8 mouse cellular contexts compared by ENCODE assay signal in genomic region chr15:89173906-89174214, GRCm38 (mm10). TPM values are rescaled to one million over a fixed set of nuclear protein-coding genes. Genes with fewer than 3 reads are reported as not detected.
A peak's percentile ranks its signal among the peaks of the same experiment; 100 is the strongest.
DNase-seq lines count a peak whose midpoint lies in the region; ATAC-seq and TF ChIP-seq lines count a peak whose summit lies in the region.

No protein-coding gene starts in this region.

- H3K9ac ChIP-seq in forebrain, embryonic 14.5 days (ENCODE audit: low read length), result peak overlapping the region; percentile 75
- H3K9ac ChIP-seq in hindbrain, embryonic 12.5 days, result peak overlapping the region; percentile 79
- peak overlapping the region; percentile 72 for H3K9ac ChIP-seq in limb, embryonic 14.5 days (ENCODE audit: low read depth, low read length, severe bottlenecking)
- peak overlapping the region; percentile 70; the same call in 1 of the 2 replicates for H3K9ac ChIP-seq in midbrain, embryonic 12.5 days (replicated peaks)

- DNase-seq in adrenal gland, adult (ENCODE audit: inconsistent age in 2 of 2, low spot score in 1 of 2), result peak; percentile 75 to 86
- DNase-seq in adrenal gland, adult 8-10 months, result no peak
- DNase-seq in forebrain, embryonic 14.5 days (ENCODE audit: low spot score), result no peak
- DNase-seq in limb, embryonic 14.5 days (ENCODE audit: low spot score), result no peak

- ATAC-seq in forebrain, embryonic 14.5 days, result peak; percentile 5; the same call in 1 of the 2 replicates
- peak; percentile 33; the same call in 1 of the 2 replicates for ATAC-seq in hindbrain, embryonic 12.5 days (ENCODE audit: low FRiP score)
- peak; percentile 12; the same call in 1 of the 2 replicates for ATAC-seq in limb, embryonic 14.5 days (ENCODE audit: low FRiP score, low read depth)
- ATAC-seq in midbrain, embryonic 12.5 days (ENCODE audit: low FRiP score, low read depth), result peak; percentile 38
- ATAC-seq in activated CD4-positive, CD25-positive, alpha-beta regulatory T cell, adult 4 months, result no peak

- peak overlapping the region; percentile 100 for H3K4me2 ChIP-seq in forebrain, embryonic 14.5 days (ENCODE audit: low read length)
- peak overlapping the region; percentile 100 for H3K4me2 ChIP-seq in hindbrain, embryonic 12.5 days (replicated peaks)
- H3K4me2 ChIP-seq in limb, embryonic 14.5 days (replicated peaks; ENCODE audit: low read depth, low read length, severe bottlenecking), result peak overlapping the region; percentile 94
- peak overlapping the region; percentile 99 for H3K4me2 ChIP-seq in midbrain, embryonic 12.5 days (replicated peaks)

- no peak overlapping the region for H3K27ac ChIP-seq in brown adipose tissue, adult 24 weeks (replicated peaks; ENCODE audit: low read depth, low read length)
- no peak overlapping the region for H3K27ac ChIP-seq in forebrain, embryonic 14.5 days (ENCODE audit: low read depth, low read length)
- no peak overlapping the region; the same call in 1 of the 2 replicates for H3K27ac ChIP-seq in hindbrain, embryonic 12.5 days
- H3K27ac ChIP-seq in limb, embryonic 14.5 days (replicated peaks; ENCODE audit: low read depth, low read length), result no peak overlapping the region
- H3K27ac ChIP-seq in midbrain, embryonic 12.5 days (replicated peaks), result no peak overlapping the region

- peaks cover 16% of the 10 kb centered on the region; the same call in 1 of the 2 replicates for H3K36me3 ChIP-seq in forebrain, embryonic 14.5 days (ENCODE audit: control insufficient read depth, insufficient read depth, low read length)
- H3K36me3 ChIP-seq in hindbrain, embryonic 12.5 days, result 0 out of 2 replicates have a peak, but pooled peaks cover 3% of the 10 kb centered on the region
- H3K36me3 ChIP-seq in limb, embryonic 14.5 days (ENCODE audit: control insufficient read depth, insufficient read depth, low read length), result 0 out of 2 replicates have a peak, but pooled peaks cover 2% of the 10 kb centered on the region
- peaks cover 15% of the 10 kb centered on the region; the same call in 1 of the 2 replicates for H3K36me3 ChIP-seq in midbrain, embryonic 12.5 days

- peak overlapping the region; percentile 68 for H3K4me3 ChIP-seq in brown adipose tissue, adult 24 weeks (ENCODE audit: insufficient read depth, low read depth, low read length)
- peak overlapping the region; percentile 51 for H3K4me3 ChIP-seq in forebrain, embryonic 14.5 days (ENCODE audit: low read depth, low read length)
- H3K4me3 ChIP-seq in hindbrain, embryonic 12.5 days, result peak overlapping the region; percentile 54
- H3K4me3 ChIP-seq in limb, embryonic 14.5 days (replicated peaks; ENCODE audit: low read length), result peak overlapping the region; percentile 60
- H3K4me3 ChIP-seq in midbrain, embryonic 12.5 days, result peak overlapping the region; percentile 56

- WGBS in forebrain, embryonic 14.5 days, result 2% methylated on average over 15 of the region's 15 CpGs
- under 1% methylated on average over 15 of the region's 15 CpGs for WGBS in hindbrain, embryonic 12.5 days
- WGBS in limb, embryonic 14.5 days, result 1% methylated on average over 12 of the region's 15 CpGs
- 1% methylated on average over 15 of the region's 15 CpGs for WGBS in midbrain, embryonic 12.5 days

- no peaks in the 10 kb centered on the region for H3K27me3 ChIP-seq in forebrain, embryonic 14.5 days (replicated peaks; ENCODE audit: control insufficient read depth, insufficient read depth, low read length)
- no peaks in the 10 kb centered on the region for H3K27me3 ChIP-seq in hindbrain, embryonic 12.5 days
- H3K27me3 ChIP-seq in limb, embryonic 14.5 days (ENCODE audit: control insufficient read depth, insufficient read depth, low read length), result no peaks in the 10 kb centered on the region
- 0 out of 2 replicates have a peak, but pooled peaks cover 8% of the 10 kb centered on the region for H3K27me3 ChIP-seq in midbrain, embryonic 12.5 days

- H3K4me1 ChIP-seq in brown adipose tissue, adult 24 weeks (ENCODE audit: control insufficient read depth, insufficient read depth, insufficient read length, low read length), result peaks cover 19% of the 10 kb centered on the region
- H3K4me1 ChIP-seq in forebrain, embryonic 14.5 days (ENCODE audit: control insufficient read depth, insufficient read depth, low read length), result peaks cover 79% of the 10 kb centered on the region
- peaks cover 97% of the 10 kb centered on the region for H3K4me1 ChIP-seq in hindbrain, embryonic 12.5 days
- H3K4me1 ChIP-seq in limb, embryonic 14.5 days (ENCODE audit: control insufficient read depth, insufficient read depth, low read length), result peaks cover 88% of the 10 kb centered on the region
- H3K4me1 ChIP-seq in midbrain, embryonic 12.5 days, result peaks cover 93% of the 10 kb centered on the region

- no peaks in the 10 kb centered on the region for H3K9me3 ChIP-seq in forebrain, embryonic 14.5 days (replicated peaks; ENCODE audit: control insufficient read depth, low read length)
- H3K9me3 ChIP-seq in hindbrain, embryonic 12.5 days (replicated peaks), result no peaks in the 10 kb centered on the region
- no peaks in the 10 kb centered on the region for H3K9me3 ChIP-seq in limb, embryonic 14.5 days (ENCODE audit: control insufficient read depth, low read length)
- no peaks in the 10 kb centered on the region for H3K9me3 ChIP-seq in midbrain, embryonic 12.5 days

- no peak for TF ChIP-seq POLR2A in limb, embryonic 14.5 days (IDR thresholded peaks at IDR 0.05; ENCODE audit: borderline replicate concordance, extremely low read depth, insufficient read depth, insufficient read length)

RNA-seq across cellular contexts. Expression of gene Plxnb2, which starts 6.7 kb away (rescaled TPM):
- total RNA-seq in adrenal gland, adult 8-10 months (2022), result 100 to 1,000 TPM; 153 to 177 (median 157) TPM
- polyA plus RNA-seq in brown adipose tissue, adult 24 weeks (2012; ENCODE audit: insufficient read depth, insufficient read length, missing spikeins), result 5.4 and 7.5 TPM in 2 replicates
- 101 TPM in 2 replicates for polyA plus RNA-seq in forebrain, embryonic 14.5 days (2014; fragmentation: Nextera tagmentation; extraction: Ambion mirVana)
- polyA plus RNA-seq in hindbrain, embryonic 12.5 days (2016; fragmentation: Nextera tagmentation; extraction: Ambion mirVana), result 167 and 169 TPM in 2 replicates
- polyA plus RNA-seq in limb, embryonic 14.5 days (2012; rRNA removed), result 212 and 268 TPM in 2 replicates
- polyA plus RNA-seq in limb, embryonic 14.5 days (2014; fragmentation: Nextera tagmentation; extraction: Ambion mirVana), result 170 and 183 TPM in 2 replicates
- 164 and 170 TPM in 2 replicates for polyA plus RNA-seq in midbrain, embryonic 12.5 days (2016; fragmentation: Nextera tagmentation; extraction: Ambion mirVana)
- polyA plus RNA-seq in activated CD4-positive, CD25-positive, alpha-beta regulatory T cell, adult 4 months (2017; shearing (Covaris generic)), result 1 to 10 TPM; 1.0 to 2.1 TPM

RNA-seq across cellular contexts. Expression of gene Dennd6b, which starts 22.4 kb away (rescaled TPM):
- 10 to 100 TPM in 1 of 4 experiments, 1 to 10 TPM in 3; 6.9 to 13.2 (median 8.9) TPM for total RNA-seq in adrenal gland, adult 8-10 months (2022)
- polyA plus RNA-seq in brown adipose tissue, adult 24 weeks (2012; ENCODE audit: insufficient read depth, insufficient read length, missing spikeins), result 1.8 and 2.2 TPM in 2 replicates
- polyA plus RNA-seq in forebrain, embryonic 14.5 days (2014; fragmentation: Nextera tagmentation; extraction: Ambion mirVana), result 39.0 and 49.2 TPM in 2 replicates
- 54.6 and 57.7 TPM in 2 replicates for polyA plus RNA-seq in hindbrain, embryonic 12.5 days (2016; fragmentation: Nextera tagmentation; extraction: Ambion mirVana)
- polyA plus RNA-seq in limb, embryonic 14.5 days (2012; rRNA removed), result 39.2 and 53.6 TPM in 2 replicates
- polyA plus RNA-seq in limb, embryonic 14.5 days (2014; fragmentation: Nextera tagmentation; extraction: Ambion mirVana), result 12.7 and 14.0 TPM in 2 replicates
- 53.3 and 58.6 TPM in 2 replicates for polyA plus RNA-seq in midbrain, embryonic 12.5 days (2016; fragmentation: Nextera tagmentation; extraction: Ambion mirVana)
- 1 to 10 TPM; 7.7 to 8.4 TPM for polyA plus RNA-seq in activated CD4-positive, CD25-positive, alpha-beta regulatory T cell, adult 4 months (2017; shearing (Covaris generic))

RNA-seq across cellular contexts. Expression of gene Mapk11, which starts 24.4 kb away (rescaled TPM):
- 1 to 10 TPM; 4.6 to 7.7 (median 6.3) TPM for total RNA-seq in adrenal gland, adult 8-10 months (2022)
- polyA plus RNA-seq in brown adipose tissue, adult 24 weeks (2012; ENCODE audit: insufficient read depth, insufficient read length, missing spikeins), result 1.1 and 2.5 TPM in 2 replicates
- polyA plus RNA-seq in forebrain, embryonic 14.5 days (2014; fragmentation: Nextera tagmentation; extraction: Ambion mirVana), result 28.1 and 30.1 TPM in 2 replicates
- 39.0 and 41.9 TPM in 2 replicates for polyA plus RNA-seq in hindbrain, embryonic 12.5 days (2016; fragmentation: Nextera tagmentation; extraction: Ambion mirVana)
- polyA plus RNA-seq in limb, embryonic 14.5 days (2012; rRNA removed), result 13.4 and 15.9 TPM in 2 replicates
- polyA plus RNA-seq in limb, embryonic 14.5 days (2014; fragmentation: Nextera tagmentation; extraction: Ambion mirVana), result 7.0 and 7.3 TPM in 2 replicates
- 45.7 and 50.2 TPM in 2 replicates for polyA plus RNA-seq in midbrain, embryonic 12.5 days (2016; fragmentation: Nextera tagmentation; extraction: Ambion mirVana)
- 10 to 100 TPM; 21.2 to 22.5 TPM for polyA plus RNA-seq in activated CD4-positive, CD25-positive, alpha-beta regulatory T cell, adult 4 months (2017; shearing (Covaris generic))

RNA-seq across cellular contexts. Expression of gene Mapk12, which starts 33.4 kb away (rescaled TPM):
- 10 to 100 TPM; 10.5 to 22.7 (median 14.3) TPM for total RNA-seq in adrenal gland, adult 8-10 months (2022)
- 6.6 and 7.5 TPM in 2 replicates for polyA plus RNA-seq in brown adipose tissue, adult 24 weeks (2012; ENCODE audit: insufficient read depth, insufficient read length, missing spikeins)
- 4.8 and 5.1 TPM in 2 replicates for polyA plus RNA-seq in forebrain, embryonic 14.5 days (2014; fragmentation: Nextera tagmentation; extraction: Ambion mirVana)
- 10.0 and 11.4 TPM in 2 replicates for polyA plus RNA-seq in hindbrain, embryonic 12.5 days (2016; fragmentation: Nextera tagmentation; extraction: Ambion mirVana)
- 13.7 and 14.9 TPM in 2 replicates for polyA plus RNA-seq in limb, embryonic 14.5 days (2012; rRNA removed)
- 5.0 and 8.3 TPM in 2 replicates for polyA plus RNA-seq in limb, embryonic 14.5 days (2014; fragmentation: Nextera tagmentation; extraction: Ambion mirVana)
- 14.5 and 20.1 TPM in 2 replicates for polyA plus RNA-seq in midbrain, embryonic 12.5 days (2016; fragmentation: Nextera tagmentation; extraction: Ambion mirVana)
- polyA plus RNA-seq in activated CD4-positive, CD25-positive, alpha-beta regulatory T cell, adult 4 months (2017; shearing (Covaris generic)), result 1 to 10 TPM; 1.1 to 2.1 TPM

RNA-seq across cellular contexts. Expression of gene Ppp6r2, which starts 37.5 kb away (rescaled TPM):
- total RNA-seq in adrenal gland, adult 8-10 months (2022), result 10 to 100 TPM; 46.8 to 89.2 (median 66.8) TPM
- 23.0 and 25.7 TPM in 2 replicates for polyA plus RNA-seq in brown adipose tissue, adult 24 weeks (2012; ENCODE audit: insufficient read depth, insufficient read length, missing spikeins)
- polyA plus RNA-seq in forebrain, embryonic 14.5 days (2014; fragmentation: Nextera tagmentation; extraction: Ambion mirVana), result 69.4 and 77.1 TPM in 2 replicates
- 62.3 and 65.2 TPM in 2 replicates for polyA plus RNA-seq in hindbrain, embryonic 12.5 days (2016; fragmentation: Nextera tagmentation; extraction: Ambion mirVana)
- 59.0 and 71.5 TPM in 2 replicates for polyA plus RNA-seq in limb, embryonic 14.5 days (2012; rRNA removed)
- polyA plus RNA-seq in limb, embryonic 14.5 days (2014; fragmentation: Nextera tagmentation; extraction: Ambion mirVana), result 28.3 and 31.7 TPM in 2 replicates
- polyA plus RNA-seq in midbrain, embryonic 12.5 days (2016; fragmentation: Nextera tagmentation; extraction: Ambion mirVana), result 63.7 and 68.5 TPM in 2 replicates
- 10 to 100 TPM; 20.8 to 25.1 TPM for polyA plus RNA-seq in activated CD4-positive, CD25-positive, alpha-beta regulatory T cell, adult 4 months (2017; shearing (Covaris generic))

Comparison
In these comparisons a context has a peak if more than half of its experiments do, and no peak if none do; other contexts are left out.
1. DNase-seq: peak in adrenal gland, adult (2 of 2); none in adrenal gland, adult 8-10 months (single experiment), forebrain, embryonic 14.5 days (single experiment) and limb, embryonic 14.5 days (single experiment).
2. RNA of gene Plxnb2, which starts 6.7 kb away (polyA plus RNA-seq): 170 to 268 TPM in limb, embryonic 14.5 days, 167 to 169 TPM in hindbrain, embryonic 12.5 days, 164 to 170 TPM in midbrain, embryonic 12.5 days and 101 TPM in forebrain, embryonic 14.5 days; 5.4 to 7.5 TPM in brown adipose tissue, adult 24 weeks and 1.0 to 2.1 TPM in activated CD4-positive, CD25-positive, alpha-beta regulatory T cell, adult 4 months; every median in the first group is over 10 times any median in the second.
3. Peak in every context shown above with its lines, with median percentiles within 50 percentile points of each other: H3K4me3 ChIP-seq, H3K4me2 ChIP-seq and H3K9ac ChIP-seq.